Mouse (Mus musculus) central nervous system, embryonic 18 days (tissue): ENCODE measurements around the gene Zfp146. TPM values are rescaled to one million over a fixed set of nuclear protein-coding genes. Genes with fewer than 3 reads are reported as not detected.

ENCODE experiments used
- polyA plus RNA-seq: library from polyadenylated mRNA; depleted of rRNA; stranded (reverse); fragments of >200 nt; gene quantifications from 2 replicates; pipeline ENCODE4 v1.2.3, GENCODE M21; 2012; rRNA removed

Gene Zfp146
- polyA plus RNA-seq, result 66.7 and 71.2 TPM in 2 replicates

GRCm38 (mm10) chr7:30169583-30170282 lies at the start of gene Zfp146:
TSS of gene Zfp146 (minus strand) at chr7:30169750.

DNA sequence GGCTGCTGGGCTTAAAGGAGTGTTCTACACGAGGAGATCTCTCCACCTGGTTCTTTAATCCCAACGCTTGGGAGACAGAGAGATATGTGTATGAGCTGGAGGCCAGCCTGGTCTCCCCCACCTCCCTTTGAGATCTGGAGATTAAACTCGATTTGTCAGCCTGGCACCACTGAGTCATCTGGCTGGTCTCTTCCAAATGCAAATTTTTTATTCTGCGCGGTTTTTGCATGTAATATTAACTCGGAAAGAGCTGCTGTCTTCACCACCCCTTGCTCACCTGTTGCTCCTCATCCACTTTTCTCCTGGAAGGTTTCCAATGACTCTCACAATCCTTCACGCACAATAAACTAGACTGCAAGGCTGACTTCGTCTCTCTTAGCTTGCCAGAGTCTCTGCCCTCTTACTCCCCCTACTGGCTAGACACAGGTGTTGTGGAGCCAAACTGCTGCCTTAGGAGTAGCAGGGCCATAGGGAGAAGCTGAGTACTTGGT lies 29.0 kb upstream of the Zfp146 start, which contains the start of gene Capns1:
Gene Capns1 (minus strand): TSS at position 331 of the 491 bp plus-strand sequence.

GRCm38 (mm10) chr7:30183879-30184289 lies 14.3 kb upstream of the Zfp146 start, which contains the start of gene Cox7a1:
TSS of gene Cox7a1 (plus strand) at chr7:30184144.

DNA sequence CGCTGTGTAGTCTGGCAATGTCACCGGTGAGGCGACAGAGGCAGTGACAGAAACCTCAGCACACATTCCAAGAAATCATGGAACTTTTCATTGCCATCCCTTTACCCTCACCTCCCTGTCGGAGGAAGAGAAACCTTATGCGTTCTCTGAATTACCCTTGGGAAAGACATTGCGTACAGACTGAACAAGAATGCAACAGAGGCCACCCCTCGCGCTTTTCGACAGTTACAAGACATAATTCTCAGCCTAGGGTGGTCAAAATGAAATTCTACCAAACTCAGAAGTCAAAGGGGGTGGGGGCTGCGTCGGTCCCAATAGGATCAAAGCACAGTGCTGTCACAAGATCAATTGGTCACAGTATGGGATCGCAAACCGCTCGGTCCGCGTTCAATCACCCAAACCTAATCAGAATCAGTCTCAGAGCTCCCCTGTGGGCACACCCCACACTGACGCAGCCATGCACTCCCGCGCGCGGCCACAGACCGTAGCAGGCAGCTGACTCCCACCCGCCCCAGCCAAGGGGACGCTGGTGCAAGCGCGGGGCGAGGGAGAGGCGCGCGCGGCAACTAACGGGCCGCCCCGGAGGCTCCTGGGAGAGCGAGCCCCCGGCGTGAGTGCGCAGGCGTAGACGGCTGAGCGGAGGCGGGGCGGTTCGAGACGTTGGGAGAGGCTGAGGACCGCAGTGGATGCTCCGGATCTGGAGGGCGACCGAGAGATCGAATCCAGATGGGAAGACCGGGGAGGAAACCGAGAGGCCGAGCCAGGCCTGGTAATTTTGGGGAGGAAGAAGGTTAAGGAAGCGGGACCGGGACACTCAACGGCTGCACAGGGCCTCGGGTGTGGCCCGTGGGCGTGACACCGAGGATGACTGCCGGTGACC lies 48.0 kb downstream of the Zfp146 start, which contains the start of gene Zfp382:
Gene Zfp382 (plus strand): TSS at position 635 of the 880 bp plus-strand sequence.

Other genes with a start within 250 kb of the Zfp146 start
- 16.3 and 18.0 TPM in 2 replicates for gene Zfp74, start 215.7 kb downstream of the Zfp146 start, polyA plus RNA-seq
- gene Zfp568, start 185.8 kb downstream of the Zfp146 start, polyA plus RNA-seq, result 4.2 and 5.2 TPM in 2 replicates
- 13.6 and 14.4 TPM in 2 replicates for gene Zfp14, start 118.4 kb downstream of the Zfp146 start, polyA plus RNA-seq
- 5.2 and 5.8 TPM in 2 replicates for gene Zfp82, start 96.8 kb downstream of the Zfp146 start, polyA plus RNA-seq
- gene Gm26920, start 79.3 kb downstream of the Zfp146 start, polyA plus RNA-seq, result 0.21 and 0.54 TPM in 2 replicates
- gene Zfp566, start 79.2 kb downstream of the Zfp146 start, polyA plus RNA-seq, result 11.0 and 11.6 TPM in 2 replicates
- 41.1 and 42.5 TPM in 2 replicates for gene Zfp260, start 75.0 kb downstream of the Zfp146 start, polyA plus RNA-seq
- gene Zfp382, start 47.8 kb downstream of the Zfp146 start, polyA plus RNA-seq, result 11.5 and 11.7 TPM in 2 replicates
- gene Cox7a1, start 14.4 kb upstream of the Zfp146 start, polyA plus RNA-seq, result 2.9 and 6.4 TPM in 2 replicates
- gene Capns1, start 29.1 kb upstream of the Zfp146 start, polyA plus RNA-seq, result 238 and 244 TPM in 2 replicates
- 286 TPM in 2 replicates for gene Polr2i, start 62.2 kb upstream of the Zfp146 start, polyA plus RNA-seq
- gene Tbcb, start 62.5 kb upstream of the Zfp146 start, polyA plus RNA-seq, result 204 and 220 TPM in 2 replicates
- gene Ovol3, start 66.0 kb upstream of the Zfp146 start, polyA plus RNA-seq, result 0.08 and 0.16 TPM in 2 replicates
- 0.16 and 0.28 TPM in 2 replicates for gene Thap8, start 110.3 kb upstream of the Zfp146 start, polyA plus RNA-seq
- 8.5 and 9.6 TPM in 2 replicates for gene Wdr62, start 110.7 kb upstream of the Zfp146 start, polyA plus RNA-seq
- 222 and 254 TPM in 2 replicates for gene Clip3, start 122.0 kb upstream of the Zfp146 start, polyA plus RNA-seq
- gene Alkbh6, start 139.0 kb upstream of the Zfp146 start, polyA plus RNA-seq, result 121 TPM in 2 replicates
- 21.0 and 25.5 TPM in 2 replicates for gene Syne4, start 145.1 kb upstream of the Zfp146 start, polyA plus RNA-seq
- 0.36 and 0.45 TPM in 2 replicates for gene E130208F15Rik, start 152.0 kb upstream of the Zfp146 start, polyA plus RNA-seq
- 15.9 and 17.6 TPM in 2 replicates for gene Sdhaf1, start 154.1 kb upstream of the Zfp146 start, polyA plus RNA-seq
- gene Lrfn3, start 193.0 kb upstream of the Zfp146 start, polyA plus RNA-seq, result 21.8 and 27.0 TPM in 2 replicates
- gene Tyrobp, start 244.0 kb upstream of the Zfp146 start, polyA plus RNA-seq, result 20.3 and 25.9 TPM in 2 replicates